Mouse (Mus musculus): ENCODE data around the gene Ctnna2. TPM values are rescaled to one million over a fixed set of nuclear protein-coding genes. Genes with fewer than 3 reads are reported as not detected.

The Ctnna2 gene
- total RNA-seq, 2 experiments from 2014 or later = 2.6 to 3.5 TPM

DNA sequence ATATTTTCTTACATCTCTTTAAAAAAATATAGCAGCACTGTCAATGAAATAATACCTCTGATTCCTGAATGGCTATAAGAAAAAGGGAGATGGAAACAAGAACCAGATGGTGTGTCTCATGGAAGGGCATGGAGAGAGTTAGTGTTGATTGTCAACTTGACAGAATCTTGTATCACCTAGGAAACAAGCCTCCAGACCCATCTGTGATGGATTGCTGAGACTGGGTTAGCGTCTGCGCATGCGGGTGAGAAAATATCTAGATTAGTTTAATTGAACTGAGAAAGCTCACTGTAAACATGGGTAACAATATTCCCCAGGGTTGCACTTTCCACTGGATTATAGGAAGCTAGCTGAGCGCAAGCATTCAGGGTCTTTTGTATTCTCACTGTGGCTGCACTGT is 994.7 kb downstream of the Ctnna2 start:
- DNase-seq (ENCODE audit: low spot score in 2 of 2) = no peak

DNA sequence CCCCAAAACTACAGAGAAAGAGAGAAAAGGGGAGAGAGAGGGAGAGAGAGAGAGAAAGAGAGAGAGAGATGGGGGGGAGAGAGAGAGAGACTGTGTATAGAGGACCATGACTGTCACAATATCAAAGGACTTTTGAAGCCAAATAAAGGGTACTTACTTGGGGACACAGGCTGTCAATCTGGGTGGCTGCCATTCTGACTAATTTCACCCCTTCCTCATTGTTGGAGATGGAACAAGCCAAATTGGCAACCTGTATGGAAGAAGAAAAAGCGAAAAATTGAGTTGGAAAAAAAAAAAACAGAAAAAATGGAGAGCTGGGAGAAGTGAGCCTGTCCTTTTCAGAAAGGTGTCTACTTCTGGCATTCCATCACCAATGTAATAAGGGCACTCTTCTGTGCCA is 997.8 kb downstream of the Ctnna2 start:
- no peak for DNase-seq (ENCODE audit: low spot score in 2 of 2)

DNA sequence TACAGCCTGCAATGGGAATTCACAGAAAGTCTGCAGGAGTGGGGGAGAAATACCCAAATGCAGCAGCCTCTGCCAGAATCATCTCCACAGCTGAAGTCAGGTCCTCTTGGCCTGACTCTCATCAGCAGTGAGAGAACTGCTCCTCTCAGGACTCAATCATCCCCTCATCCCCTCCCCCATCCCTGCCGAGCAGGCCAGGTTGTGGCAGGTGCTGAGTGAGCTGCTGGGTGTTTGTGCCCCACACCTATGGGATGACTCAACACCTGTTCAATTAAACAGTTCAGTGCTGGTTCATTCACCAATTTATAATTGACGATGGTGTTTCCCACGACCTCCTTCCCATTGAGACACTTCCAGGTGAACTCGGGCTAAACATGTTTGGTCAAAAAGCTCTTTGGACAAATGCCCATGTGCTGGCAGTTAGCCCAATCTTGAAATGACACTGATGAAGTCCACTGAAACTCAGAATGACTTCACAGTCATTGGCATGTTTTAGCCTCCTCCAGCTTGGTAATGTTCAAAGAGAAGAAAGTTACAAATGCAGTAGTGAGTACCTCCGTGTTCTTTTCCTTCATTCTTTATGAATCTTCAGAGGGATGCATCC is 1000.1 kb downstream of the Ctnna2 start:
- no peak for DNase-seq (ENCODE audit: low spot score in 2 of 2)

DNA sequence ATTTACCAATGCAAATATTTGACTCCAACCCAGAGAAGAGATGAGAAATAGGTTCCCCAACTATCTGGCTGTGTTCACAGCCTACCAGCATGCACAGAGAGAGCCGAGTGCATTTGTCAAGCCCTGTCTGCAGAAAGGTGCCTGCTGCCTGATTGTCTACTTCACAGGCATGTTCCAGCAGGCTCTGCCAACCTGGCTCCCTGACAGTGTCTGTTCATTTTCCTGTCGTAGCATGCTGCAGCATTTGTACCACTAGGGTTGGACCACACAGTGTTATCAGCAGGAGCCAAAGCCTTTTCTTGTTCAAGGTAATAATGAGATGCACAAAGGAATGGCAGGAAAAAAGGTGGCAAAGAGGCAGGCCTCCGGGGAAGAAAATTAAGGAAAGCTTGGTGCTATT is 1001.7 kb downstream of the Ctnna2 start:
- no peak for DNase-seq (ENCODE audit: low spot score in 2 of 2)

DNA sequence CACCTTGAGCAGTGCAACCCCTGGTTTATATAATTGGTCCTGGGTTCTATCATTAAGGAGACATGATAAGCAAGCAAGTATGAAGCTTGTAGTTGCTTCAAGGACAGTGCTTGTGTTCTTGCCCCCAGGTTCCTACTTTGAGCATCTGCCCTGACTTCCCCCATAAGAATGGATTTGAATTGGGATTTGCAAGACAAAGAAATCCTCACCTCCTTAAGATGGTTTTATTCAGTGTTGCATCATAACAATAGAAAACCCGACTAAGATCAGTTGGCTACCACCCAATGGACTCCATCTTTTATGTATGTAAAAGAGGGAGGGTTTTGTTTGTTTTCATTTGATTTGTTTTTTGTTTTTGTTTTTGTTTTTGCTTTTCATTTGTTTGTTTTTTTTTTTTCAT is 1005.2 kb downstream of the Ctnna2 start:
- no peak for DNase-seq (ENCODE audit: low spot score in 2 of 2)

DNA sequence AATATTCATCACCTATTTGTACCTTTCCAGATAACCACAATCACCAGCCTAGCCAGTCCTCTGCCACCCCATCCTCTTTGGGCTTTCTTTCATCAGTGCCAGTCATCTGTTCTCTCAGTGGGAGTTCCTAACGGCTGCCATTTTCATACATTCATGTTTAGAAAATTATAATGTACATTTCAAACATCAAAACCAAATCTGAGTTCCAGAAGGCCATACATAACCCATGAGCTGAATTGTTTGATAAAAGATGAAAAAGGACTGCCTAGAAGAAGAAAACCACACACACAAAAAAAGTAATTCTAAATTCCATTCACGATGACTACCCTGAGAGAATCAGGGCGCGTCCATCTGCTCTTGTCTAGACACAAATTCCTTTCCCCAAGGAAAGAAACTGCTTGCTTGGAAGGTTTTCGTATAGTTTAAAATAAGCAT is 1014.5 kb downstream of the Ctnna2 start:
- DNase-seq (ENCODE audit: low spot score in 2 of 2) = no peak

DNA sequence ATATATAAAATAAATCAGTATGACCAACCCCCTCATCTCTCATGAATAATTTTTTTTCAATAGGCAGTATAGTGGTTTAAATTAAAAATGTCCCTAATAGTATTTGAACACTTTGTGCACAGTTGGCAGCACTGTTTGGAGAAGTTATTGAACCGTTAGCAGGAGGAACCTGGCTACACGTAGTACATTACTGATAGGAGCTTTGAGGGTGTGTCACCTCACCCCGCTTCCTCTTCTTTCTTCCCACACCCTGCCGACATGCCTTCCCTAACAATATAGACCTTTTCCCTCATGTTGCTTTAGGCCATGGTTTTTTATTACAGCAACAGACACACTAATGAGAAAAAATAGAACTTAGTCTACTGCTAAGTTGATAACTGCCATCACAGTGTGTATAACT is 1071.4 kb downstream of the Ctnna2 start:
- no peak for DNase-seq (ENCODE audit: low spot score in 2 of 2)

DNA sequence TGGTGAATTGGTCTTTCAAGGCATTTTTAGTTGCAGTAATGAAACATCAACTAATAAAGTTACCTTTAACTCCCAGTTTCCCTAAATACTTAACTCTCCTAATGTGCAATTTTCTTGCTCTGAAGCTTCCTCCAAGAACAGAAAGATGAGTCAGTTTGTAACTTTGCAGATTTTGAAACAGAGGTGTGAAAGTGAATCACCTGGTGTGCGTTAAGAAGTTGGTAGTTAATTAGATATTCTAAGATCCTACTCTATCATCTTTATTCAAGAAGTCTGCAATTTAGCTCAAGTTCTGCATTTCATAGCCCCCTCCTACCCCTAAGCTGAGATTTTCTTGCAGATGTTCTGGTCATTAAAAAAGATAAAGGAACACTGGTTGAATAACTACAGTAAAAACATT is 1082.3 kb downstream of the Ctnna2 start:
- DNase-seq (ENCODE audit: low spot score in 2 of 2) = no peak
